Mouse (Mus musculus): Measurements from ENCODE around the gene Sorcs1.

Gene Sorcs1

GRCm38 (mm10) chr19:50418962-50419720, 259.3 kb downstream of the Sorcs1 start:
- peak; percentile 44 to 74 for DNase-seq (ENCODE audit: low spot score in 2 of 2)

- DNase-seq (ENCODE audit: low spot score in 2 of 2) = no peak
These were observed 267.9 kb downstream of the Sorcs1 start for GRCm38 (mm10) chr19:50410561-50410960.

- no peak for DNase-seq (ENCODE audit: low spot score in 2 of 2)
These were observed 280.1 kb downstream of the Sorcs1 start for GRCm38 (mm10) chr19:50398341-50398740.

- no peak for DNase-seq (ENCODE audit: low spot score in 2 of 2)
These were observed 282.7 kb downstream of the Sorcs1 start for GRCm38 (mm10) chr19:50395731-50396130.

- DNase-seq (ENCODE audit: low spot score in 2 of 2) = no peak
These were observed 284.3 kb downstream of the Sorcs1 start for GRCm38 (mm10) chr19:50394101-50394500.

GRCm38 (mm10) chr19:50389925-50390552, 288.4 kb downstream of the Sorcs1 start:
- no peak for DNase-seq (ENCODE audit: low spot score in 2 of 2)

GRCm38 (mm10) chr19:50378901-50379300, 299.5 kb downstream of the Sorcs1 start:
- DNase-seq (ENCODE audit: low spot score in 2 of 2) = no peak

GRCm38 (mm10) chr19:50374751-50375150, 303.7 kb downstream of the Sorcs1 start:
- peak; percentile 21 to 23 for DNase-seq (ENCODE audit: low spot score in 2 of 2)

- DNase-seq (ENCODE audit: low spot score in 2 of 2) = no peak
These were observed 312.0 kb downstream of the Sorcs1 start for GRCm38 (mm10) chr19:50366446-50366845.

GRCm38 (mm10) chr19:50362655-50363500, 315.6 kb downstream of the Sorcs1 start:
- no peak for DNase-seq (ENCODE audit: low spot score in 2 of 2)

- DNase-seq (ENCODE audit: low spot score in 2 of 2) = no peak
These were observed 319.9 kb downstream of the Sorcs1 start for GRCm38 (mm10) chr19:50358561-50358960.

GRCm38 (mm10) chr19:50339211-50339610, 339.2 kb downstream of the Sorcs1 start:
- DNase-seq (ENCODE audit: low spot score in 2 of 2) = no peak

- DNase-seq (ENCODE audit: low spot score in 2 of 2) = no peak
These were observed 341.7 kb downstream of the Sorcs1 start for GRCm38 (mm10) chr19:50336751-50337150.

- no peak for DNase-seq (ENCODE audit: low spot score in 2 of 2)
These were observed 347.3 kb downstream of the Sorcs1 start for GRCm38 (mm10) chr19:50331136-50331535.

GRCm38 (mm10) chr19:50327804-50328203, 350.6 kb downstream of the Sorcs1 start:
- peak; percentile 13 to 48 for DNase-seq (ENCODE audit: low spot score in 2 of 2)

GRCm38 (mm10) chr19:50326151-50326550, 352.3 kb downstream of the Sorcs1 start:
- DNase-seq (ENCODE audit: low spot score in 2 of 2) = no peak

GRCm38 (mm10) chr19:50325686-50326085, 352.8 kb downstream of the Sorcs1 start:
- no peak for DNase-seq (ENCODE audit: low spot score in 2 of 2)

GRCm38 (mm10) chr19:50307046-50307445, 371.4 kb downstream of the Sorcs1 start:
- DNase-seq (ENCODE audit: low spot score in 2 of 2) = no peak

GRCm38 (mm10) chr19:50294205-50294604, 384.2 kb downstream of the Sorcs1 start:
- no peak for DNase-seq (ENCODE audit: low spot score in 2 of 2)

- peak; percentile 32 to 41 for DNase-seq (ENCODE audit: low spot score in 2 of 2)
These were observed 414.0 kb downstream of the Sorcs1 start for GRCm38 (mm10) chr19:50264450-50264849.

- DNase-seq (ENCODE audit: low spot score in 2 of 2) = peak; percentile 31 to 62
These were observed 419.6 kb downstream of the Sorcs1 start for GRCm38 (mm10) chr19:50258718-50259413.

GRCm38 (mm10) chr19:50220476-50220875, 458.0 kb downstream of the Sorcs1 start:
- DNase-seq (ENCODE audit: low spot score in 2 of 2) = no peak
